Mouse (Mus musculus): ENCODE measurements at regions not wholly inside any gene's neighbourhood (a gene's known extent, or its start where the extent isn't known, plus 50 kb on each side); places are given as distances from the start of the nearest gene placed in this dataset.
A peak's percentile ranks its signal among the peaks of the same experiment; 100 is the strongest.
"Not testable (repeated sequence)": the region's sequence is repeated elsewhere in the genome, so short reads cannot be mapped to it uniquely, and the experiment has no call there.

- peak; percentile 96 to 97 for DNase-seq
Measured at GRCm38 (mm10) chr3:130818467-130819030, 88.4 kb upstream of the Rpl34 start.

GRCm38 (mm10) chr3:130809696-130810665, 79.8 kb upstream of the Rpl34 start:
- DNase-seq: peak in 1 of 2 experiments; percentile 15

GRCm38 (mm10) chr3:130805345-130805744, 75.1 kb upstream of the Rpl34 start:
- DNase-seq: no peak

- no peak for DNase-seq
Measured at GRCm38 (mm10) chr3:130804327-130804662, 74.1 kb upstream of the Rpl34 start.

- peak; percentile 40 to 56 for DNase-seq
Measured at GRCm38 (mm10) chr3:130803591-130804326, 73.6 kb upstream of the Rpl34 start.

GRCm38 (mm10) chr3:130800016-130800415, 69.8 kb upstream of the Rpl34 start:
- DNase-seq: no peak

- not testable (repeated sequence) for DNase-seq
Measured at GRCm38 (mm10) chr3:130797956-130798355, 67.8 kb upstream of the Rpl34 start.

- no peak for DNase-seq
Measured at GRCm38 (mm10) chr3:130796531-130796930, 66.3 kb upstream of the Rpl34 start.

- DNase-seq: no peak
Measured at GRCm38 (mm10) chr3:130795396-130795795, 65.2 kb upstream of the Rpl34 start.

- peak in 1 of 2 experiments; percentile 33 for DNase-seq
Measured at GRCm38 (mm10) chr3:130794142-130794925, 64.1 kb upstream of the Rpl34 start.

- DNase-seq: no peak
Measured at GRCm38 (mm10) chr3:130780706-130781240, 50.6 kb upstream of the Rpl34 start.
